Mouse (Mus musculus): ENCODE results near the gene Pla2g2f.

Pla2g2f gene

DNA sequence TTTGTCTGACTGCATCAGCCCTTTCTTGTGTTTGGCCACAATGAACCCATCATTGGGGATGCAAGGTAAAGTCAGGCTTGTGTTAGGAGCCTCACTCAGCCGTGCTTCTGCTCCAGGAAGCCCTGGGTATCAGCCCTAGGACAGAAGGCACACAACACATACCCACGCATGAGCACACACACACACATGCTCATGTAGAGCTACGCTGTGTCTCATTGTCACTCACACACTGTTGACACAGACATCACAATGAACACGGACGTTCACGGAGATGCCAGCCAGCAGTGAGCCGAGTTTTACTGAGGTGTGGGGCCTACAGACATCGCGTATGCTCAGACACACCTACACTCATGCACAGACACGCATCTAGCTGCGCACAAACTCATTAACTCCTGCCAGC lies 1.4 kb downstream of the Pla2g2f start:
- DNase-seq = no peak

DNA sequence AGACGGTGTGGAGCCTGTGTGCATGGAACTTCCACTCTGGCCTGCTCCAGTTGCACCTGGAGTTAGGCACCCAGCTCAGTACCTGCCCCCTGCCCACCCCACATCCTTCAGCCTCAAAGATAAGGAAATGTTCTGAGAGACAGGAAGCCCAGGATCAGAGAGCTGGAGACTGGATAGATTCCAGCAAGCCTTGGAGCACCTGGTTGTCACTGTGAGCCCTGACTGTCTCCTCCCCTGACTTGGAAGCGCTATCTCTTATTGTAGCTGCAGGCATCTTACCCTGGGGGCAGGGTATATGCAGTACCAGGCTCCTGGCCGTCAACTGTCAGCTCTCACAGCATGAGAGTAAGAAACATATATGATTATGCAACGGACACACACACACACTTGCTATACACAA lies 2.0 kb downstream of the Pla2g2f start:
- no peak for DNase-seq

DNA sequence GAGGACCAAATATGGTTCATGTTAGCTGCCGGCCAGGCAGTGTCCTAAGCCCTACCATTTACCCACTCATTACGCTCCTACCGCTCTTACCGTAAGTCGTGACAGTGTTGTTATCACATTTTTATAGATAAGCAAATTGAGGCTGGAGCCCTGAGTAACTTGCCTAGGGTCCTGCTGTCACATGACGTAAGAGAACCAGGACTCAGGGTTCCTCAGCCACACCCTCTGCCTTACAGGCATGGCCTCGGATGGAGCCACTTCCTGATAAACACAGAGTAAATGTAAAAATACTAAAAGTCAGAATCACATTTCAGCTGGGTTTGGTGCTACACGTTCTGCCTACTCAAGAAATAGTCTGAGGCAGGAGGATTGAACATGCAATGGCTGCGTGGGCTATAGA lies 3.0 kb downstream of the Pla2g2f start:
- no peak for DNase-seq

DNA sequence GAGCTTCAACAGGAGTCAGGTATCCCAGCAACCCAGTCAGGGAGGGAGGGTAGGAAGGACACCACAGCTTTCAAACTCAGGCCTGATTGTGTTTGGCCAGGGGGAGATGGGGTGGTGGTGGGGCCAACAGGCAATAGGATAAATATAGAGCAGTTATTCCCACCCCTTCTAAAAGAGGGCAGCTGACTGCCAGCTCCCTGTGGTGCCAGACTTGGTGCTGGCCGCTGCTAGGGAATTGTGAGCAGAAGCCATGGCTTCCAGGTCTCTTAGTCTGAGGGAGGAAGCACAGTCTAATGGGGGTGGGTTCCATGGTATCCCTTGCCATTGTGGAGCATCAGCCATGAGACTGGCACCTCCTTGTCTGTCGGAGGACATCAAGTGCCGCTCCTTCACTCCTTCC lies 3.8 kb downstream of the Pla2g2f start:
- DNase-seq = no peak

- no peak for DNase-seq
Measured at GRCm38 (mm10) chr4:138752603-138753002, 4.8 kb downstream of the Pla2g2f start.

DNA sequence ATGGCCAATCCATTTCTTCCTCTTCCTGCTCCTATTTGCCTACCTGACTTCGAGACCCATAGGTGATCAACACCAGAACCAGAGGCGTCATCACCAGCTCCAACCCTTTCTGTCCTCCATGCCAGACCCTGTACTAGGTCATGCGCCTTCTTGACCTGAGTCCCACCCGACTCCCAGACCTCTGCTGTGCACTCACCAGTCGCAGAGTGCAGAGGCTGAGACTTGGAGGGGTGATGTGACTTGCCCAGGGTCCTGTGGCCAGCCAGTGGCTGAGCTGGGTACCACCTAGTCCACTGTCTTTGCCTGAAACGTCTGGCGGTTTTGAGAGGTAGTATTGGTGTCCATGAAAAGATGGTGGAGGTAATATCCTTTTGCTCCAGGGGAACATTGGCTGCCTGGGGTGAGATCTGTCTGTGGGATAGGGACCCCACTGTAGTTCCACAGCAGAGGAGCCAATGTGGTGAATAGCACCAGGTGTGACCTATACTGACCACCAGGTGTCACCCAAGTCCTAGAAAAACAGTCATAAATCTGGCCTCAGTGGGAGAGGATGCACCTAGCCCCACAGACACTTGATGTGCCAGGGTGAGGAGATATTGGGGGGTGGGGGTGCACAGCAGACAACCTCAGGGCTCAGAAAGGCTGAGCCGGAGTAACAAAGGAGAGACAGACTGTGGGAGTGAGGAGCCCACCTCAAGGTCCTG lies 8.9 kb downstream of the Pla2g2f start:
- no peak for DNase-seq

DNA sequence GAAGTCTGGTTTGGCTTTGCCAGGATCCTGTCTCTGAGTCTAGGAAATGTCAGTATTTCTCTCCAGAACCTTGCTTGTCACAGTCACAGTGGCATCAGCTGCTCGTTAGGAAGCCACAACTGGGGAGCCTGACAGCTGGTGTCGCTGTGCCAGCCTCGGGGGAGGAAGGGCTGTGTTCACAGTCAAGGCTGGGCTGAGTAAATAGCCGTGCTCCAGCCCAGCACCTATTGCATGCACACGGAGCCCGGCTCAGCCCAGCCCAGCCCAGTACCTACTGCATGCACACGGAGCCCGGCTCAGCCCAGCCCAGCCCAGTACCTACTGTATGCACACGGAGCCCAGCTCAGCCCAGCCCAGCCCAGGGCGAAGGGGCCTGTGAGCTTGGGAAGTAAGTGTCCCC lies 9.6 kb downstream of the Pla2g2f start:
- peak in 1 of 2 experiments; percentile 19 for DNase-seq

DNA sequence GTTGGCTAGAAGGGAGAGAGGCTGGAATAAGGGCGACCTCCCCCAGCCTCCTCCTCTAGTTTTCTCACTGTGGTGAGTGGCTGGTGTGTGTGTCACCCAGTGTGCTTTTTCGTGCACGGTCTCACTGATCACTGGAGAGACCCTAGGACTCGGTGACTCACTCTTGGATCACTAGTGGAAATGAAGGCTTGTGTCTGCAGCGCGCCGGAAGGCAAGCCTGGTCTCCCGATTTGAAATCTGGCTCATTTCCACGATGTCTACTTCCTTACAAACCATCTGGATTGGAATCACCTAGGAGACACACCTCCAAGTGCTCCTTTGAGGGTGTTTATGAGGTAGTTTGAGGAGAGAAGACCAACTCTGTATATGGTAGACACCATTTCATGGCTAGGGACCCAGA lies 10.6 kb downstream of the Pla2g2f start:
- DNase-seq = no peak

GRCm38 (mm10) chr4:138745884-138746283 lies 11.5 kb downstream of the Pla2g2f start:
- DNase-seq = no peak

- DNase-seq = no peak
Measured at GRCm38 (mm10) chr4:138739136-138739851, 18.1 kb downstream of the Pla2g2f start.

DNA sequence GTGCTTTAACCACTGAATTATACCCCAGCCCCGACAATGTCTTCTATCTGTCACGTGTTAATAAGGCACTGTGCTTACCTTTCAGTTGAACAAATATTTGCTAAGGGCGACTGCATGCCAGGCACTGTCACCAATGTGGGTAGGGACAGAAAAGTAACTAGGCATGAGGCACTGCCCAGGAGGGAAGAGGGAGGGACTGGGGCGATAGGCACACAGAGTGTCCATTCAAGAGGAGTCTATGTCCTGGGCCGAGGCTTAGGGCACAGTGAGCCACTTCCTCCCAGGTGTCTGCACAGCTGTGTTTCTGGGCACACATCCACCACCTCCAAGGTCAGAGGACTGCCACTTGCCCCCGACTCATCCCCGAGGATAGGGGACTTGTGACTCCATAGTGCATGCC lies 20.4 kb downstream of the Pla2g2f start, which contains the start of gene Ubxn10:
Gene Ubxn10 (minus strand): TSS at position 137 of the 400 bp plus-strand sequence.
- no peak for DNase-seq

- DNase-seq = no peak
Measured at GRCm38 (mm10) chr4:138734863-138735262, 22.6 kb downstream of the Pla2g2f start.

DNA sequence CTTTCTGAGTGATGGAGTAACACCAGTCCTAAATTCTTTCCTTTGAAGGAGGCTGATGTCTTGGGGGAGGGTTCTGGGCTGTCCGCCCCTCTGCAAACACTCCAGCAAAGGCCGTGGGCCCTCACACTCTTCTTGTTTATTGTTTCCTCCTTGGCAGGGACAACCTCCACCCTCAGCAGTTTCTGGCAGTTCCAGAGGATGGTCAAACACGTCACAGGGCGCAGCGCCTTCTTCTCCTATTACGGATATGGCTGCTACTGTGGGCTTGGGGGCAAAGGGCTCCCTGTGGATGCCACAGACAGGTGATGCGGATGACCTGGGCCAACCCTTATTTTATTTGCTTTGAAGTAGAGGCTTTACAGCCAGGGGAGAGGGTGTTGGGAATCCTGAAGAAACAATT lies 23.3 kb downstream of the Pla2g2f start:
- no peak for DNase-seq

DNA sequence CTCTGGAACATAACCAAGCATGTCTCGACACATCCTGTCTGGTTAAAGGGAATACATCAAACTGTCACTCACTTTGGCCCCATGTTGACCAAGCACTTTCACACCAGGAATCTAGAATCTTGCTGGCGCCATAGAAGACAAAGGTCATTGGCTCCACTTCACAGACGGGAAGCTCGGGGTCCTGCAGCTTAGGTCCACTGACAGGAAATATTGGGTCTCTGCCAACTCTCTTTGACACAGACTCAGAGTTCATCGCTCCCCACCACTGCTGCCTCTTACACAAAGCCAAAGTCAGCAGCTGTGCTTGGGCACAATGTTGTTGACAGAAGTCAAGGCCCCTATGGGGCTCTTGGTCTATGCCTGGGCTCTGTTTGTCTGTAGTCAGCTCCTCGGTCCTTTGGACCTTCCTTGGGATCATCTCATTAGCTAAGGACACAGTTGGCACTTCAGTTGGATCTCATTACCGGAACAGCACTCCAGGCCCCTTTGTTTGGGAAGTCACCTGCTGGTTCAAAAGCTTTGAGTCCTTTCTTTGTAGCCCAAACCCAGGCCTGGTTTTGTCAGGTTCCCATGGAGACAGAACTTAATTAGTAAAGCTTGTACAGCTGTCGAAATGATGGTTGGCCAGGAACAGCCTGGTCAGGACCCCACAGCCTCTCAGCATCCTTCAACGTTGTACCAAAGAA lies 28.3 kb downstream of the Pla2g2f start:
- DNase-seq = no peak

DNA sequence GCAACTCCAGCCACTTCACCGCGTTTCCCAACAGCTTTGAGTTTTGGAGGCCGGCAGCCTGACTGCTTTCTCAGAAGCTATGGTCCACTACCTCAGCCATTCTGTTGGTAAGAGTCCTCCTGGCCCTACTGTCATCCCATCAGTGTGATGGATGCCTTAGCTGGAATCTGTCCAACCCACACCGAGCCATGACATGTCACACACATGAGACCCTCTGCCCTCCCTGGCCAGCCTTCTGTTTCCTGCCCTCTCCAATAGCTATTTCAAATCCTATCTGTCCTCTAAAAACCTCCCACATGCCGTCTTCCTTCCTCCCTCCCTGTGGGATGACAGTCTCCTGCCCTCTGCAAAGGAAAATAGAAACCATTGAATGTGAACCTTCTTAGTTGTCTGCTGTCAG lies 31.7 kb downstream of the Pla2g2f start:
- DNase-seq = no peak

DNA sequence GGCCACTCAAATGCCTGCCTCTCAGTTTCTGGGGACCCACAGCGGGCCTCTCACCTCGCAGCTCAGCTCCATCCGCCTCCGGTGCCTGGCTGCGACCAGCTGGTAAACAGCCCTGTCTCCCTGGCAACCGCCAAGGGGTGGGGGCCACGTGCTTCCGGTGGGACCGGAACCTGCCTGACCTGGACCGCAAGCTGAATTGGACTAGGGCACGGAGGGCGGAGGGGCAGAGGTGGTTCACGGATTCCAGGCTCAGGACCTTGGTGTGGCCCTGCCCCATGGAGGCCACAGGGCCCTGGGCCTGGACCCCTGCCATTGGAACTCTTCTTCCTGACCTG lies 32.3 kb downstream of the Pla2g2f start:
- peak; percentile 70 to 80 for DNase-seq

DNA sequence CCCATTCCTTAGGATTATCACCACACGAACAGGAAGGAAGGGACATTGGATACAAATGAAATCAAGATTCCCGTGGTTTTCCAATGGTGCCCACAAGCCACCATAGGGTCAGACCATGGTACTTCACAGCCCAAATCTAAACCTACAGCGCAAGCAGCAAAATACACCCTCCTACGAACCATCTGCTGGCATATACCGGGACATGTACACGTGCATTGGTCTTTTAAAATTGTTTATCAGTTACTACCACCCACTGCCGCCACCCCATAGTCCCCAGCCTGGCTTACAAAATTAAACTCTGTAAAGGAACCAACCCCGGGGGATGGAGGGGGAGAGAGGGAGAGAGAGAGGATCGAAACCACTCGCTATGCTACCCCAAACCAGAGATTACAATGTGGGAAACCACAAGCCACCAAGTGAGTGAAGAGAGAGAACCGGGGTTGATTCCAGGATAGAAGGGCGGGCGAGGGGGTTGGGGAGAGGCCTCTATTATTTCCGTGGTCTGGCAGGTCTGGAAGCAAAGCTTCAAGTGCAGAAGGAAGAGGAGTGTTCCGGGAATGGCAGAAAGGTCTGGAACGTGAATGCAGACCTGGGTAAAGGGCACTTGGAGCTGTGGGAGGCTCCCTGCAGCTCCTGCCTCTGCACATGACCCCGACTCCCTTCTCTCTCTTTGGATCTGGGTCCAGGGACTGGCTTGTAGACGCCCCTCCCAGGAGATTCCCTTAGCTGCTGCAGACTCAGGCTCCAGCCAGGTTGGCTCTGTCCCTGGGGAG lies 32.9 kb downstream of the Pla2g2f start, which contains the start of gene Pla2g2c:
Gene Pla2g2c (plus strand): TSS at position 439 of the 773 bp plus-strand sequence.
- DNase-seq = no peak

GRCm38 (mm10) chr4:138723493-138724281 lies 33.7 kb downstream of the Pla2g2f start:
- peak; percentile 54 to 69 for DNase-seq

GRCm38 (mm10) chr4:138719264-138719596 lies 38.2 kb downstream of the Pla2g2f start:
- no peak for DNase-seq

DNA sequence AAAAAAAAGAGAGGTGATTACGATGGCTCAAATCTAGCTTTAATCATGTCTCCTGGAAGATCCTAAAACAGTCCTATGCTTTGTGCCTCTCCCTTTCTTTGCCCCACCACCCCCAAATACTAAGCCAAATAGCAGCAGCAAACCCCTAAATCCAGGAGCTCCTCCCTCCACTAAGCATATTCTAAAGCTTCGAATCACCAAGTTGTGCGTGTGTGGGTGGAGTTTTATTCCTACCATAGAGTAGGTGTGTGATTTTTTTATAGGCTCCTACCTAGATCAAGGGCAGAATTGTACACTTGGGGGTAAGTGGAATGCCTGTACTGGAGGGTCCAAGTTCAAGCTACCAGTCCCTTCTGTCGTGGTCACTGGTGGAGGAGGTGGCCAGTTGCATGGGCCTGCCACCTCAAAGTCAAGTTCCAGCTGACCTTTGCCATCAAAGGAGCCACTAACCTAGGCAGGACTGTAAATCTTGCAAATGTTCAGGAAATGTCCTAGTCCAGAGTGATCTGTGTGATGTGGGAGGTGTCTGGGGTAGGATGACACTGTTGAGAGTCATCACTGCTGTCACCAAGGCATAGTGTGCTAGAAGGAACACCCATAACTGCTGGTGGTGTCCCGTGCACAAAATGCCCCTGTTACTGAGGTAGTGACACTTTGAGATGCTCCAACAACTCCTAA lies 38.7 kb downstream of the Pla2g2f start:
- DNase-seq = no peak

DNA sequence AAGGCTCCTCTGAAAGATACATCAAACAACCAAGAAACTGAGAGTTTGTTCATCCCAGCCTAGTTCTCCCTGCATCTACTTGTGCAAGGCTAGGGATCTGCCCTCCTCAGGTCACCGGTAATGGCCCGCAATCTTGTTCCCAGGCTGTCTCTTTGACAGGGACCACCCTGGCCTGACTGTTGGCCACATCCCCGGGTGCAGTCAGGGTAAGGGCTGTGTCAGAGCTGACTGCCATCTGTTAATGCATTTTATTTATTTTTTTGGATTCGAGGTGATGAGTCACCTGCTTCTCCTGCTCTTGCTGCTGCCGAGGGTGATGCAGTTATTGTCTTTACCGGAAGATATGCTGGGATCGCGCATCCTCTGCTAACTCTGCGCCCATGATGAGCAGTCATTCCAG lies 40.7 kb downstream of the Pla2g2f start:
- no peak for DNase-seq

GRCm38 (mm10) chr4:138714186-138714585 lies 43.2 kb downstream of the Pla2g2f start:
- no peak for DNase-seq
